In genomic region chr11:103635481-103635880, GRCm38 (mm10) we compare ENCODE assay signal across 39 mouse cellular contexts. TPM values are rescaled to one million over a fixed set of nuclear protein-coding genes. Genes with fewer than 3 reads are reported as not detected.
"Had no signal": no experiment of that assay in that cellular context is flagged by ENCODE, and none has a peak within 500 bp of the region (broad histone marks: within the 10 kb centered on the region; RNA-seq: fewer than 3 reads in every experiment).

No protein-coding gene starts in this region.

- DNase-seq: cerebellum, adult 2 months; cerebellum, adult 8-10 months; cerebellum, adult 9-10 months; cerebellum, adult 9-11 months; cerebellum, postnatal 10 days; cerebellum, postnatal 14 days; cerebellum, postnatal 25 days; cerebellum, postnatal 36 days; embryo, embryonic 11 days; forebrain, postnatal 0 days; gastrocnemius, adult 2 months; gastrocnemius, postnatal 10 days; gastrocnemius, postnatal 14 days; gastrocnemius, postnatal 25 days; gastrocnemius, postnatal 36 days; heart, adult 18-20 months; heart, adult 2 months had no signal

- ATAC-seq: forebrain, embryonic 13.5 days; forebrain, embryonic 14.5 days; forebrain, embryonic 15.5 days; forebrain, embryonic 16.5 days; forebrain, postnatal 0 days had no signal

- H3K4me2 ChIP-seq: embryonic facial prominence, embryonic 12.5 days; embryonic facial prominence, embryonic 13.5 days; embryonic facial prominence, embryonic 15.5 days; forebrain, embryonic 12.5 days; forebrain, embryonic 13.5 days; forebrain, embryonic 15.5 days had no signal

- H3K4me3 ChIP-seq: embryonic facial prominence, embryonic 10.5 days; embryonic facial prominence, embryonic 12.5 days; embryonic facial prominence, embryonic 13.5 days; embryonic facial prominence, embryonic 15.5 days; erythroblast, embryonic 14.5 days; forebrain, embryonic 10.5 days; forebrain, embryonic 12.5 days; forebrain, embryonic 13.5 days; forebrain, embryonic 15.5 days; gastrocnemius, adult 2 months; heart, adult 2 months had no signal

- H3K9ac ChIP-seq: embryonic facial prominence, embryonic 12.5 days; embryonic facial prominence, embryonic 13.5 days; embryonic facial prominence, embryonic 15.5 days; forebrain, embryonic 12.5 days; forebrain, embryonic 13.5 days; forebrain, embryonic 15.5 days; forebrain, postnatal 0 days had no signal

- H3K27ac ChIP-seq: embryonic facial prominence, embryonic 10.5 days; embryonic facial prominence, embryonic 12.5 days; embryonic facial prominence, embryonic 13.5 days; embryonic facial prominence, embryonic 15.5 days; forebrain, embryonic 10.5 days; forebrain, embryonic 12.5 days; forebrain, embryonic 13.5 days; forebrain, embryonic 15.5 days; gastrocnemius, adult 2 months; heart, adult 2 months had no signal

- H3K4me1 ChIP-seq: embryonic facial prominence, embryonic 10.5 days; embryonic facial prominence, embryonic 12.5 days; embryonic facial prominence, embryonic 13.5 days; embryonic facial prominence, embryonic 15.5 days; forebrain, embryonic 10.5 days; forebrain, embryonic 12.5 days; forebrain, embryonic 13.5 days; forebrain, embryonic 15.5 days had no signal

- H3K36me3 ChIP-seq: embryonic facial prominence, embryonic 10.5 days; embryonic facial prominence, embryonic 12.5 days; embryonic facial prominence, embryonic 13.5 days; embryonic facial prominence, embryonic 15.5 days; forebrain, embryonic 10.5 days; forebrain, embryonic 12.5 days; forebrain, embryonic 15.5 days had no signal

- H3K9me3 ChIP-seq: embryonic facial prominence, embryonic 10.5 days; embryonic facial prominence, embryonic 12.5 days; embryonic facial prominence, embryonic 13.5 days; embryonic facial prominence, embryonic 15.5 days; forebrain, embryonic 10.5 days; forebrain, embryonic 12.5 days; forebrain, embryonic 13.5 days; forebrain, embryonic 15.5 days had no signal

RNA-seq across cellular contexts. Expression of gene Lyzl6, which starts 3.2 kb away (rescaled TPM):
- total RNA-seq: common myeloid progenitor, adult 5-6 weeks; forebrain, postnatal 0 days; gastrocnemius, adult 18-20 months; gastrocnemius, adult 2 months; gastrocnemius, adult 8-10 months; gastrocnemius, postnatal 10 days; gastrocnemius, postnatal 14 days; gastrocnemius, postnatal 25 days; gastrocnemius, postnatal 36 days; gastrocnemius, postnatal 4 days; granulocyte monocyte progenitor cell, adult 5-6 weeks; heart, adult 18-20 months; heart, adult 2 months; heart, adult 8-10 months had no signal
- polyA plus RNA-seq: cerebellum, adult 2 months; cortical plate, adult 2 months; embryonic facial prominence, embryonic 10.5 days; embryonic facial prominence, embryonic 11.5 days; embryonic facial prominence, embryonic 12.5 days; embryonic facial prominence, embryonic 13.5 days; embryonic facial prominence, embryonic 14.5 days; embryonic facial prominence, embryonic 15.5 days; erythroblast, embryonic 14.5 days; forebrain, embryonic 10.5 days; forebrain, embryonic 11.5 days; forebrain, embryonic 12.5 days; forebrain, embryonic 13.5 days; forebrain, embryonic 14.5 days; forebrain, embryonic 15.5 days; forebrain, embryonic 16.5 days; forebrain, postnatal 0 days; frontal cortex, adult 2 months; heart, adult 2 months had no signal

RNA-seq across cellular contexts. Expression of gene Rprml, which starts 13.9 kb away (rescaled TPM):
- total RNA-seq: common myeloid progenitor, adult 5-6 weeks; gastrocnemius, adult 18-20 months; gastrocnemius, adult 2 months; gastrocnemius, postnatal 10 days; gastrocnemius, postnatal 14 days; gastrocnemius, postnatal 25 days; gastrocnemius, postnatal 36 days; granulocyte monocyte progenitor cell, adult 5-6 weeks; heart, adult 18-20 months; heart, adult 2 months; heart, adult 8-10 months had no signal
- polyA plus RNA-seq: embryonic facial prominence, embryonic 14.5 days; erythroblast, embryonic 14.5 days; forebrain, embryonic 10.5 days; forebrain, embryonic 11.5 days; forebrain, embryonic 12.5 days; heart, adult 2 months had no signal

RNA-seq across cellular contexts. Expression of gene Gm884, which starts 14.5 kb away (rescaled TPM):
- total RNA-seq: common myeloid progenitor, adult 5-6 weeks; forebrain, postnatal 0 days; gastrocnemius, adult 18-20 months; gastrocnemius, adult 2 months; gastrocnemius, adult 8-10 months; gastrocnemius, postnatal 10 days; gastrocnemius, postnatal 14 days; gastrocnemius, postnatal 25 days; gastrocnemius, postnatal 36 days; gastrocnemius, postnatal 4 days; granulocyte monocyte progenitor cell, adult 5-6 weeks; heart, adult 18-20 months; heart, adult 2 months; heart, adult 8-10 months had no signal
- polyA plus RNA-seq: cerebellum, adult 2 months; cortical plate, adult 2 months; embryonic facial prominence, embryonic 10.5 days; embryonic facial prominence, embryonic 11.5 days; embryonic facial prominence, embryonic 12.5 days; embryonic facial prominence, embryonic 13.5 days; embryonic facial prominence, embryonic 14.5 days; embryonic facial prominence, embryonic 15.5 days; erythroblast, embryonic 14.5 days; forebrain, embryonic 10.5 days; forebrain, embryonic 11.5 days; forebrain, embryonic 12.5 days; forebrain, embryonic 13.5 days; forebrain, embryonic 14.5 days; forebrain, embryonic 15.5 days; forebrain, embryonic 16.5 days; forebrain, postnatal 0 days; frontal cortex, adult 2 months; heart, adult 2 months had no signal
